Mouse (Mus musculus): Measurements from ENCODE around the gene Npr2.
A peak's percentile ranks its signal among the peaks of the same experiment; 100 is the strongest.

Gene Npr2

GRCm38 (mm10) chr4:43629106-43629817, 2.5 kb upstream of the Npr2 start:
- DNase-seq = peak; percentile 43

- peak; percentile 71 for DNase-seq
These were observed 1.6 kb upstream of the Npr2 start for GRCm38 (mm10) chr4:43630030-43630581.

- DNase-seq = no peak
These were observed 1.1 kb upstream of the Npr2 start for GRCm38 (mm10) chr4:43630671-43631045.

- no peak for DNase-seq
These were observed 503 bp downstream of the Npr2 start for GRCm38 (mm10) chr4:43631956-43632920.

GRCm38 (mm10) chr4:43633296-43633695, 1.6 kb downstream of the Npr2 start:
- DNase-seq = no peak

GRCm38 (mm10) chr4:43633736-43634135, 2.0 kb downstream of the Npr2 start:
- DNase-seq = no peak

- DNase-seq = no peak
These were observed 3.1 kb downstream of the Npr2 start for GRCm38 (mm10) chr4:43634621-43635374.

GRCm38 (mm10) chr4:43636751-43637150, 5.0 kb downstream of the Npr2 start:
- no peak for DNase-seq

GRCm38 (mm10) chr4:43640076-43640475, 8.3 kb downstream of the Npr2 start:
- no peak for DNase-seq

GRCm38 (mm10) chr4:43640491-43640890, 8.8 kb downstream of the Npr2 start:
- no peak for DNase-seq

GRCm38 (mm10) chr4:43649783-43650182, 18.0 kb downstream of the Npr2 start:
- no peak for DNase-seq

- no peak for DNase-seq
These were observed 21.0 kb downstream of the Npr2 start for GRCm38 (mm10) chr4:43652726-43653125.

- peak; percentile 68 for DNase-seq
These were observed 21.7 kb downstream of the Npr2 start, which contains the start of gene Spag8 for GRCm38 (mm10) chr4:43653161-43654015. Spag8 (minus strand) TSS chr4:43653594.

GRCm38 (mm10) chr4:43655656-43656338, 24.1 kb downstream of the Npr2 start:
- DNase-seq = no peak

GRCm38 (mm10) chr4:43656339-43657109, 24.8 kb downstream of the Npr2 start, which contains the start of gene Hint2:
Hint2 (minus strand) TSS chr4:43656466.
- peak; percentile 94 for DNase-seq

GRCm38 (mm10) chr4:43657146-43657545, 25.4 kb downstream of the Npr2 start:
- no peak for DNase-seq

- DNase-seq = no peak
These were observed 34.7 kb downstream of the Npr2 start for GRCm38 (mm10) chr4:43666412-43666811.

GRCm38 (mm10) chr4:43668782-43669427, 37.2 kb downstream of the Npr2 start, which contains the start of the genes Tmem8b and Fam221b:
Tmem8b (plus strand) TSS chr4:43668971.
Fam221b (minus strand) TSS chr4:43669145.
- DNase-seq = peak; percentile 91

- DNase-seq = no peak
These were observed 37.7 kb downstream of the Npr2 start for GRCm38 (mm10) chr4:43669428-43669794.

GRCm38 (mm10) chr4:43672070-43672469, 40.3 kb downstream of the Npr2 start:
- DNase-seq = peak; percentile 88

Data from liver (tissue).